Mouse (Mus musculus) lung, embryonic 14.5 days (tissue): ENCODE results near the gene Rab31. TPM values are rescaled to one million over a fixed set of nuclear protein-coding genes. Genes with fewer than 3 reads are reported as not detected.

Experiments used
- ATAC-seq: fragments of 200-750 bp; cut with Nextera tagmentation; 2 replicates; pipeline ENCODE4 v1.8.0; 2017; ENCODE audit warnings: mild to moderate bottlenecking, moderate TSS enrichment, moderate library complexity; ENCODE audit not compliant: insufficient read depth
- DNase-seq: peaks from one replicate; pipeline ENCODE4 v3.0.0-alpha.2; 2015
- H3K27ac ChIP-seq: fragments of 300-500 bp; sonication (generic); 2 replicates; pipeline ENCODE4 v1.5.1; 2014; ENCODE audit warnings: low read depth, mild to moderate bottlenecking, moderate library complexity
- H3K27me3 ChIP-seq: fragments of 300-500 bp; sonication (generic); 2 replicates; pipeline ENCODE4 v1.6.1; 2014; ENCODE audit warnings: low read length, control low read depth; ENCODE audit not compliant: insufficient read depth
- H3K36me3 ChIP-seq: fragments of 300-500 bp; sonication (generic); 2 replicates; pipeline ENCODE4 v1.6.1; 2014; ENCODE audit warnings: control low read depth; ENCODE audit not compliant: insufficient read depth
- H3K4me1 ChIP-seq: fragments of 300-500 bp; sonication (generic); 2 replicates; pipeline ENCODE4 v1.6.1; 2014; ENCODE audit warnings: antibody characterized with exemption, control low read depth; ENCODE audit not compliant: insufficient read depth
- H3K4me2 ChIP-seq: fragments of 300-500 bp; sonication (generic); 2 replicates; pipeline ENCODE4 v1.6.1; 2014; ENCODE audit warnings: mild to moderate bottlenecking
- H3K4me3 ChIP-seq: fragments of 300-500 bp; sonication (generic); 2 replicates; pipeline ENCODE4 v1.5.1; 2014; ENCODE audit warnings: low read depth, low read length
- H3K9ac ChIP-seq: fragments of 300-500 bp; sonication (generic); 2 replicates; pipeline ENCODE4 v1.6.1; 2014
- H3K9me3 ChIP-seq: fragments of 300-500 bp; sonication (generic); 2 replicates; pipeline ENCODE4 v1.6.1; 2016; ENCODE audit warnings: low read depth, low read length, control low read depth
- CTCF ChIP-seq: IDR thresholded peaks from 2 replicates; pipeline ENCODE4 v1.5.1; 2016; ENCODE audit warnings: antibody characterized with exemption, low read depth
- WGBS: fragments of 180-500 bp; shearing (Covaris S2); extraction: QIAGEN DNeasy Blood & Tissue Kit; methylation state at CpG from one replicate; pipeline ENCODE4 v1.1.7; 2014; 5-methylcytosine and 5-hydroxymethylcytosine counted together
- polyA plus RNA-seq: library from polyadenylated mRNA; unstranded; fragments of >200 nt; fragmentation: Nextera tagmentation; extraction: Ambion mirVana; gene quantifications from 2 replicates; pipeline ENCODE4 v1.2.1, GENCODE M21; 2014

Rab31 gene
- polyA plus RNA-seq, 1 experiment from 2014 or later, result 49.4 TPM

- Histone ChIP-seq H3K27ac (no peak overlapping the region), H3K9me3 (no peaks in the 10 kb centered on the region), H3K36me3 (peaks cover 9% of the 10 kb centered on the region; the same call in 1 of the 2 replicates), H3K4me1 (no peaks in the 10 kb centered on the region), H3K9ac (no peak overlapping the region), H3K4me2 (no peak overlapping the region), H3K27me3 (no peaks in the 10 kb centered on the region), H3K4me3 (no peak overlapping the region)
- 87% methylated on average over 2 of the region's 2 CpGs for whole genome bisulfite sequencing
- ATAC-seq (no peak), DNase-seq (no peak)
- no peak for TF ChIP-seq CTCF
These were observed 54.0 kb downstream of the Rab31 start for GRCm38 (mm10) chr17:65718578-65718977.

GRCm38 (mm10) chr17:65717658-65718199, 54.8 kb downstream of the Rab31 start:
- no peak overlapping the region for H3K4me2 ChIP-seq
- DNase-seq, result no peak
- no peaks in the 10 kb centered on the region for H3K27me3 ChIP-seq
- no peak for ATAC-seq
- no peaks in the 10 kb centered on the region for H3K9me3 ChIP-seq
- no peaks in the 10 kb centered on the region for H3K4me1 ChIP-seq
- H3K27ac ChIP-seq, result no peak overlapping the region
- peaks cover 10% of the 10 kb centered on the region; the same call in 1 of the 2 replicates for H3K36me3 ChIP-seq
- H3K4me3 ChIP-seq, result no peak overlapping the region
- no peak overlapping the region for H3K9ac ChIP-seq
- WGBS, result 64% methylated on average over 4 of the region's 4 CpGs
- TF ChIP-seq CTCF, result no peak

GRCm38 (mm10) chr17:65714060-65714459, 58.5 kb downstream of the Rab31 start:
- Histone ChIP-seq H3K4me1 (no peaks in the 10 kb centered on the region), H3K9me3 (0 out of 2 replicates have a peak, but pooled peaks cover 6% of the 10 kb centered on the region), H3K27ac (no peak overlapping the region), H3K27me3 (no peaks in the 10 kb centered on the region), H3K4me2 (no peak overlapping the region), H3K36me3 (peaks cover 5% of the 10 kb centered on the region; the same call in 1 of the 2 replicates), H3K4me3 (no peak overlapping the region), H3K9ac (no peak overlapping the region)
- no peak for ATAC-seq
- no peak for TF ChIP-seq CTCF
- DNase-seq, result no peak
- 67% methylated on average over 8 of the region's 8 CpGs for WGBS

GRCm38 (mm10) chr17:65712861-65713535, 59.6 kb downstream of the Rab31 start:
- H3K4me2 ChIP-seq, result no peak overlapping the region
- no peak for TF ChIP-seq CTCF
- 92% methylated on average over 13 of the region's 13 CpGs for WGBS
- no peak overlapping the region for H3K4me3 ChIP-seq
- DNase-seq (no peak), ATAC-seq (no peak)
- H3K4me1 ChIP-seq, result no peaks in the 10 kb centered on the region
- H3K36me3 ChIP-seq, result peaks cover 5% of the 10 kb centered on the region; the same call in 1 of the 2 replicates
- H3K9ac ChIP-seq, result no peak overlapping the region
- H3K27ac ChIP-seq, result no peak overlapping the region
- H3K9me3 ChIP-seq, result 0 out of 2 replicates have a peak, but pooled peaks cover 6% of the 10 kb centered on the region
- no peaks in the 10 kb centered on the region for H3K27me3 ChIP-seq

GRCm38 (mm10) chr17:65711779-65712178, 60.8 kb downstream of the Rab31 start:
- Histone ChIP-seq H3K9ac (no peak overlapping the region), H3K9me3 (0 out of 2 replicates have a peak, but pooled peaks cover 6% of the 10 kb centered on the region), H3K27ac (no peak overlapping the region), H3K4me1 (no peaks in the 10 kb centered on the region), H3K27me3 (no peaks in the 10 kb centered on the region), H3K4me3 (no peak overlapping the region), H3K4me2 (no peak overlapping the region), H3K36me3 (peaks cover 5% of the 10 kb centered on the region; the same call in 1 of the 2 replicates)
- DNase-seq, result no peak
- TF ChIP-seq CTCF, result no peak
- WGBS, result 91% methylated on average over 5 of the region's 5 CpGs
- ATAC-seq, result no peak

- H3K36me3 ChIP-seq, result peaks cover 5% of the 10 kb centered on the region; the same call in 1 of the 2 replicates
- WGBS, result 88% methylated on average over 11 of the region's 11 CpGs
- no peak overlapping the region for H3K27ac ChIP-seq
- ATAC-seq, result no peak
- H3K4me1 ChIP-seq, result no peaks in the 10 kb centered on the region
- H3K9me3 ChIP-seq, result 0 out of 2 replicates have a peak, but pooled peaks cover 6% of the 10 kb centered on the region
- no peak overlapping the region for H3K4me2 ChIP-seq
- TF ChIP-seq CTCF, result no peak
- H3K4me3 ChIP-seq, result no peak overlapping the region
- no peak overlapping the region for H3K9ac ChIP-seq
- DNase-seq, result no peak
- no peaks in the 10 kb centered on the region for H3K27me3 ChIP-seq
These were observed 62.0 kb downstream of the Rab31 start for GRCm38 (mm10) chr17:65710576-65710975.

GRCm38 (mm10) chr17:65706220-65706619, 66.3 kb downstream of the Rab31 start:
- Histone ChIP-seq H3K27ac (no peak overlapping the region), H3K36me3 (no peaks in the 10 kb centered on the region), H3K4me2 (no peak overlapping the region), H3K4me1 (peaks cover 6% of the 10 kb centered on the region; the same call in 1 of the 2 replicates), H3K9me3 (no peaks in the 10 kb centered on the region), H3K27me3 (no peaks in the 10 kb centered on the region), H3K4me3 (no peak overlapping the region), H3K9ac (no peak overlapping the region)
- WGBS, result 82% methylated on average over 5 of the region's 5 CpGs
- ATAC-seq, result no peak
- peak; percentile 66 for TF ChIP-seq CTCF
- DNase-seq, result peak; percentile 62
